Mouse (Mus musculus): ENCODE data around the gene Tpd52l2. TPM values are rescaled to one million over a fixed set of nuclear protein-coding genes. Genes with fewer than 3 reads are reported as not detected.

Gene Tpd52l2
- 105 TPM for polyA plus RNA-seq (2017; shearing (Covaris generic))

DNA sequence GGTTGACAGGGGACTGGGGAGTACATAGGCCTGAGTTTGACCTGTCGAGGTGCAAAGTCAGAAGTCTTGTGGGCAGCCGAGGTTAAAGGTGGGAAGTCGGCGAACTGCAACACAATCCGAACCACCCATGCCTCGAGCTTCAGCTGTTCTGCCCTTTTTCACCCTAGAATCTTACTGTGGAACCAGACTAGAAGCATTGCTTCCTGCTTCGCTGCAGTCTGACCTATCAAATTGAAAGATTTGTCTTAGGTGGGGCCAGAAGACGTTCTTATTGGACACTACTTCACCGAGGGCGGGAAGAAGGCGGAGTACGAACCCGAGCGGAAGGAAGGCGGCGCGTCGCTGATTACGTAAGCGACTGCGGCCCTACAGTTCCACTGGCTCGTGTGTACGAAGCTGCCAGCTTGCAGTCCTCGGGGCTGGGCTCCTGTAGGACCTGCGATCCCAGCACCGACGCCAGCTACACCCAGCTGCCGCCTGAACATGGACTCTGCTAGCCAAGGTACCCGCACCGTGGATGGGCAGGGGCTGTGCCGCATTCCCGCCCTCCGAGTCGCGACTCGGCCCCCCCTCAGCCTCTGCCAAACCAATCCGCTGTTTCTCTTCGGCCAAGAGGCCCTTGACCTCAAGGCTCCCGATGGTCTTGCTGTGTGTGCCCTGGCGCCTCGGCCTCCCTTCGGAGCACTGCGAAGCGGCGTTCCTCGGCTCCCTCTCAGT lies at the start of gene Tpd52l2:
TSS of gene Tpd52l2 (plus strand) at position 312 of the 717 bp plus-strand sequence.

DNA sequence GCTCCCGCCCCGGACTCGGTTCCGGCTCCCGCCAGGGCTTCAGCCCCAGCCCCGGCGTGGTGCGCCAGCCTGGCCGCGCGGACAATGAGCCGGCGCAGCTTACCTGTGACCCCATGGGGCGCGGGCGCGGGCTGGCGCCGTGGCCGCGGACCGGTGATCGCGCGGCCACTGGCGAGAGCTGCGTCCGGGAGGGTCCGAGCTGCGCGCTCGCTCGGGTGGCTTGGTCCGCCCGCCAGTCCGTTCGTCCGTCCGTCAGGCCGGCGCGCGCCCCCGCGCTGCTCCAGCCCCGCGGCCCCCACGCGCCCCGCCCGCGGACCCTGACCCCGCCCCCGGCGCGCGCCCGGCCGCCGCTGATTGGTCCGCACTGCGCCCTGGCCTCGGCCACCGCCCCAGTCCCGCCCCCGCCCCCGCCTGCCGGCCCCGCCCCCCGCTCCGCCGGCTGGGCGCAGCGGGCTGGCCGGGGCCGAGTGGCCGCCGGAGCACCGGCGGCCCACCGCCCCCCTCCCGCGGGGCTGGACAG lies 37.7 kb upstream of the Tpd52l2 start, which contains the start of gene Zbtb46:
TSS of gene Zbtb46 (minus strand) at position 274 of the 520 bp plus-strand sequence.

DNA sequence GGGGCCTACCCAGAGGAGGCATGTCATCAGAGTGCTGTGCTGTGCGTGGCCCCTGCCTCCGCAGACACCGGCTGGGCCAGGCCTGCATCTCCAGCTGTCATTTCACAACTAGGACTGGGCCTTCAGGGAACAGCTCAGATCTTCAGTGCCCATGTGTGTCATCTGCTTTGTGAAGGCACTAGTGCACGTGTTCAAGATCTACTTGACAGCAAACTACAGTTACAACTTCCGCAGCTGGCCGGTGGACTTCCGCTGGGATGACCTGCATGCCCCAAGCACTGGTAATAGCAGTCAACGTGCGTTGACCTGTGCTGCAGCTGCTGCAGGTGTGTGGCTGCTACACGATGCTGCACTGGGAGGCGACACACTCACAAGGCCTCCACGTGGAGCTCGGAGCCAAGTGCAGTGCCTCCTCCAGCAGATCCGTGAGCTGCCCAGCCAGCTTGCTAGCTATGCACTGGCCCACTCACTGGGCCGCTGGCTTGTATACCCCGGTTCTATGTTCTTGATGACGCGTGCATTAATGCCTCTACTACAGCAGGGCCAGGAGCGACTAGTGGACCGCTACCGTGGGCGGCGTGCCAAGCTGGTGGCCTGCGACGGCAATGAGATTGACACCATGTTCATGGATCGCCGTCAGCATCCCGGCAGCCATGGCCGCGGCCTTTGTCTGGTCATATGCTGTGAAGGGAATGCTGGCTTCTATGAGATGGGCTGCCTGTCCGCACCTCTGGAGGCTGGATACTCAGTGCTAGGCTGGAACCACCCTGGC lies 3.6 kb upstream of the Tpd52l2 start, which contains the start of gene Abhd16b:
TSS of gene Abhd16b (plus strand) at position 51 of the 772 bp plus-strand sequence.

DNA sequence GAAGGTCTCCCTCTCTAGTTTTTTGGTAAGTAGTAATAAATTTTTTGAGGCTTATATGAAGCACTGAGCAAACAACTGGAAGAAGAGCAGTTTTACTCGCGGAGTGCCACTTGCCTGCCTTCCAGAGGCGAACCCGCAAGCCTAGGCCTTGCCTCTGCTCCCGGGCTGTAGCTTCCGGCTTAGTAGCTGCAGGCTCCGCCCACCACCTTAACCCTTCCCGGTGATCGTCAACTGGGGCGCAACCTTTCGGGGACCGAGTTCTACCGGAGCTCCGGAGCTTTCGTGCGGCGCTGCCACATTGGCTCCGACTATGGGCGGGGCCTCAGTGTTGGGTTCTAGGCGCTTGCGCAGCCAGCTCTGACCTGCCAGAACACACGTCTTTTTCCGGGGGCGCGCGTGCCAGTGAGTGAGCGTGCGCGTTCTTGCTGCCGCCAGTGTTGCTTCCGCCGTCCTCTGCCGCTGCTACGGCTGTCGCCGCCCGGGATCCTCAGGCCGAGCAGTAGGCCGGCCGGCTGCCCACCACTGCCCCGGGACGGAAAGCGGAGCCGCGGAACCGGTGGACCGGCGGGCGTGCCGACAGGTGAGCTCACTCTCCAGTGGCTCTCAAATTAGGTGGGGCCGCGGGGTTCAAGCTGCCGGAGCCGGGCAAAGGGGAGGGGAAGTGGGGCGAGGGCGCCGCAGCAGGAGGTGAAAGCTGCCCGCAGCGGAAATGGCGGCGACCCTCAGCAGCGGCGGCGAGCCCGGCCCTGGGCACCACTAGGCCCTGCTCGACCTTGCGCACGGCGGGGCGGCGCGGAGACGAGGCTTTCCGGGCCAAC lies 23.4 kb downstream of the Tpd52l2 start, which contains the start of gene Dnajc5:
TSS of gene Dnajc5 (plus strand) at position 368 of the 818 bp plus-strand sequence.

Other genes starting within 250 kb of the Tpd52l2 start
- 9.9 TPM for gene Gmeb2, start 209.1 kb upstream of the Tpd52l2 start, polyA plus RNA-seq (2017; shearing (Covaris generic))
- 0.25 TPM for gene Stmn3, start 182.6 kb upstream of the Tpd52l2 start, polyA plus RNA-seq (2017; shearing (Covaris generic))
- gene Rtel1, start 177.4 kb upstream of the Tpd52l2 start, polyA plus RNA-seq (2017; shearing (Covaris generic)), result 68.3 TPM
- 76.0 TPM for gene Zgpat, start 132.2 kb upstream of the Tpd52l2 start, polyA plus RNA-seq (2017; shearing (Covaris generic))
- 162 TPM for gene Arfrp1, start 131.7 kb upstream of the Tpd52l2 start, polyA plus RNA-seq (2017; shearing (Covaris generic))
- 343 TPM for gene Lime1, start 117.1 kb upstream of the Tpd52l2 start, polyA plus RNA-seq (2017; shearing (Covaris generic))
- 1.5 TPM for gene Zbtb46, start 37.7 kb upstream of the Tpd52l2 start, polyA plus RNA-seq (2017; shearing (Covaris generic))
- gene Abhd16b, start 3.9 kb upstream of the Tpd52l2 start, polyA plus RNA-seq (2017; shearing (Covaris generic)), result not detected
- 85.7 TPM for gene Dnajc5, start 23.3 kb downstream of the Tpd52l2 start, polyA plus RNA-seq (2017; shearing (Covaris generic))
- 197 TPM for gene Uckl1, start 87.8 kb downstream of the Tpd52l2 start, polyA plus RNA-seq (2017; shearing (Covaris generic))
- gene Prpf6, start 94.7 kb downstream of the Tpd52l2 start, polyA plus RNA-seq (2017; shearing (Covaris generic)), result 102 TPM
- 18.5 TPM for gene Zfp512b, start 95.7 kb downstream of the Tpd52l2 start, polyA plus RNA-seq (2017; shearing (Covaris generic))
- gene Samd10, start 102.1 kb downstream of the Tpd52l2 start, polyA plus RNA-seq (2017; shearing (Covaris generic)), result 6.1 TPM
- not detected for gene Gm29797, start 159.9 kb downstream of the Tpd52l2 start, polyA plus RNA-seq (2017; shearing (Covaris generic))
- gene Sox18, start 174.5 kb downstream of the Tpd52l2 start, polyA plus RNA-seq (2017; shearing (Covaris generic)), result not detected
- 16.3 TPM for gene Tcea2, start 183.2 kb downstream of the Tpd52l2 start, polyA plus RNA-seq (2017; shearing (Covaris generic))
- gene Rgs19, start 196.8 kb downstream of the Tpd52l2 start, polyA plus RNA-seq (2017; shearing (Covaris generic)), result 239 TPM
- gene Lkaaear1, start 201.3 kb downstream of the Tpd52l2 start, polyA plus RNA-seq (2017; shearing (Covaris generic)), result not detected
- gene Oprl1, start 217.9 kb downstream of the Tpd52l2 start, polyA plus RNA-seq (2017; shearing (Covaris generic)), result 0.27 TPM